Mouse (Mus musculus) liver, embryonic 18 days (tissue): ENCODE results near the gene Ildr1. TPM values are rescaled to one million over a fixed set of nuclear protein-coding genes. Genes with fewer than 3 reads are reported as not detected.

Experiments used
- polyA plus RNA-seq: library from polyadenylated mRNA; depleted of rRNA; stranded (reverse); fragments of >200 nt; gene quantifications from 2 replicates; pipeline ENCODE4 v1.2.3, GENCODE M21; 2012; rRNA removed

Gene Ildr1
- 0.36 and 0.41 TPM in 2 replicates for polyA plus RNA-seq

DNA sequence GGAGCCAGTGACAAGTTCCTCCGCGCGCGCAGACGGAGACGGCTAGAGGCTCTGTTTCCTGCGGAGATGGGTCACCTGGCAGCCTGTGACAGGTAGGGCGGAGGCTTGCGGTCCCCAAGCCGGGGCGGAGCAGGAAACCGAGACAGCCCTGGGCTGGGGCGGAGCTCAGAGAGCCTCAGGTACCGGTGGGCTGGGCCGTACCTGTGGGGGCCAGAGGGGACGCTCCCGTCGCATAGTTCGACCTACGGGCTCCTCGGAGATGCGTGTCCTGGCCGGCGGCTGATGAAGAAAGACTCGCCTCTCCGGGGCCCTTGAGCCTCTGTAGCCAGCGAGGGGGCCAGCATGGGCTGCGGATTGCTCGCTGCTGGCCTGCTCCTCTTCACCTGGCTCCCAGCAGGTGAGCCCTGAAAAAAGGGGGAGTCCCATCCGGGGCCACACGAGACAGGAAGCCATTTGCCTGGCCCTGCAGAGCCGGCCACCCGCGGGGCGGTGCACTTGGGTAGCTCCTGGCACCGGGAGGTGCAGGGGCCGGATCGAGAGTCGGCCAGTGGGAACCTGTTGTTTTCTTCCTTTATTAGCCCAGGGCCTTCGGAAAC, at the start of gene Ildr1:
Gene Ildr1, plus strand, starts transcription at position 161 of the 596 bp plus-strand sequence.

DNA sequence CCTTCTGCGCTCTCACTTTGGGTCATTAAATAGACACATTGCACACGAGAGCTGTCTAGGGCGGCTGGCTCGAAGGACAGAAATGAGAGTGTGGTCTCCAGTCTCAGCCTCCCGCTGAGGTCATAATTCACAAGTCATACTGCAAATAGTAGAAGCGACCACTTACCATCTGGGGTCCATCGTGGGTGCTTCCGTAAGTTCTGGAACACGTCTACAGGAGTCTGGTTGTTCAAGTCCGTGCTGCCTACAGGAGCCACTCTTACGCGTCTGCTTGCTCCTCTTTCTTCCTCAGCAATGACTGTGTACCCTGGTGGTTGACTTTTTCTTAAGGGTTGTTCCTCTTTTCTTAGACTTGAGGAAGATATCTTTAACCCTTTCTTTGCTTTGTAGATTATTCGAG, 28.0 kb upstream of the Ildr1 start, which contains the start of gene Cd86:
Gene Cd86, minus strand, starts transcription at position 300 of the 400 bp plus-strand sequence.

Other genes starting within 250 kb of the Ildr1 start
- 441 and 635 TPM in 2 replicates for gene Stfa3, start 238.6 kb upstream of the Ildr1 start, polyA plus RNA-seq
- under 0.01 TPM in 1 of 2 replicates, not detected in the other for gene Casr, start 131.8 kb upstream of the Ildr1 start, polyA plus RNA-seq
- gene Cd86, start 27.9 kb upstream of the Ildr1 start, polyA plus RNA-seq = 6.6 and 7.2 TPM in 2 replicates
- gene Slc15a2, start 91.0 kb downstream of the Ildr1 start, polyA plus RNA-seq = 0.40 and 2.2 TPM in 2 replicates
- gene Iqcb1, start 134.4 kb downstream of the Ildr1 start, polyA plus RNA-seq = 5.2 and 6.4 TPM in 2 replicates
- 0.31 and 0.56 TPM in 2 replicates for gene Eaf2, start 181.0 kb downstream of the Ildr1 start, polyA plus RNA-seq
- 16.2 and 20.4 TPM in 2 replicates for gene Golgb1, start 181.2 kb downstream of the Ildr1 start, polyA plus RNA-seq
- gene Hcls1, start 241.0 kb downstream of the Ildr1 start, polyA plus RNA-seq = 21.4 and 23.9 TPM in 2 replicates